Mouse (Mus musculus) liver, postnatal 0 days (tissue): ENCODE measurements around the gene Mrap. TPM values are rescaled to one million over a fixed set of nuclear protein-coding genes. Genes with fewer than 3 reads are reported as not detected.

Experiments
- ATAC-seq: fragments of 200-750 bp; cut with Nextera tagmentation; 2 replicates; pipeline ENCODE4 v1.8.0; 2017; ENCODE audit warnings: mild to moderate bottlenecking, moderate library complexity
- DNase-seq: peaks from one replicate; pipeline ENCODE4 v3.0.0-alpha.2; 2016
- H3K27ac ChIP-seq: fragments of 300-500 bp; sonication (generic); 2 replicates; pipeline ENCODE4 v1.5.1; 2014; ENCODE audit warnings: antibody characterized with exemption, moderate library complexity, mild to moderate bottlenecking, low read depth
- H3K27me3 ChIP-seq: fragments of 300-500 bp; sonication (generic); 2 replicates; pipeline ENCODE4 v1.6.1; 2014; ENCODE audit warnings: low read length, control low read depth, mixed read lengths; ENCODE audit not compliant: insufficient read depth
- H3K36me3 ChIP-seq: fragments of 300-500 bp; sonication (generic); replicated peaks from 2 replicates; pipeline ENCODE4 v1.6.1; 2014; ENCODE audit warnings: mild to moderate bottlenecking, control low read depth, low read length, moderate library complexity, mixed read lengths; ENCODE audit not compliant: insufficient read depth
- H3K4me1 ChIP-seq: fragments of 300-500 bp; sonication (generic); 2 replicates; pipeline ENCODE4 v1.6.1; 2014; ENCODE audit warnings: antibody characterized with exemption, mild to moderate bottlenecking, control low read depth; ENCODE audit not compliant: insufficient read depth
- H3K4me2 ChIP-seq: fragments of 300-500 bp; sonication (generic); 2 replicates; pipeline ENCODE4 v1.6.1; 2014; ENCODE audit warnings: low read depth, mild to moderate bottlenecking, low read length, moderate library complexity, mixed read lengths
- H3K4me3 ChIP-seq: fragments of 300-500 bp; sonication (generic); 2 replicates; pipeline ENCODE4 v1.5.1; 2014; ENCODE audit warnings: low read depth, low read length
- H3K9ac ChIP-seq: fragments of 300-500 bp; sonication (generic); replicated peaks from 2 replicates; pipeline ENCODE4 v1.6.1; 2014; ENCODE audit warnings: mild to moderate bottlenecking, moderate library complexity
- H3K9me3 ChIP-seq: fragments of 300-500 bp; sonication (generic); 2 replicates; pipeline ENCODE4 v1.6.1; 2016; ENCODE audit warnings: mild to moderate bottlenecking, control low read depth, low read length, mixed read lengths
- CTCF ChIP-seq: sonication (generic); IDR thresholded peaks from 2 replicates; pipeline ENCODE4 v1.5.1; 2016; ENCODE audit warnings: antibody characterized with exemption, low read depth
- EP300 ChIP-seq: IDR thresholded peaks from 2 replicates; pipeline ENCODE4 v1.6.1; 2016; ENCODE audit warnings: antibody characterized with exemption, low read depth, mild to moderate bottlenecking
- WGBS: fragments of 180-500 bp; shearing (Covaris S2); extraction: QIAGEN DNeasy Blood & Tissue Kit; methylation state at CpG from one replicate; pipeline ENCODE4 v1.1.7; 2014; ENCODE audit not compliant: insufficient replicate concordance; 5-methylcytosine and 5-hydroxymethylcytosine counted together
- polyA plus RNA-seq: library from polyadenylated mRNA; unstranded; fragments of >200 nt; fragmentation: Nextera tagmentation; extraction: Ambion mirVana; gene quantifications from 2 replicates; pipeline ENCODE4 v1.2.1, GENCODE M21; 2015

The Mrap gene
- polyA plus RNA-seq, 1 experiment from 2014 or later: 45.3 TPM

DNA sequence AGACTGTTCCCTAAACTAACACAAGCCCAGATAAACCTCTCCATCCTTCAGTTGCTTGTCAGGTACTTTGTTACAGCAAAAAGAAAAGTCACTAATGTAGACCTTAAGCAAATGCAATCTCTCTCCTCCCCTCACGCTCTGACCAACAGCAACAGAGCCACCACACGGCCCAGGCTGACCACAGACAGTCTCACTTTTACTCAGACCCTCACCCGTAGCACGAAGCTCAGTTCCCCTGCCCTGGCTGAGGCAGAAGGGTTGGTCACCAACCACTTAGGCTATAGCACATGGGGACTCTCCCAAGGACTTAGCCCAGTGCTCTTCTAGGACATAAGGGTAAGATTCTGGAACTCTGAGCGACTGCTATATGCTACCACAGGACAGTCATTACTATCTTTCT, 60.8 kb downstream of the Mrap start:
- no peak overlapping the region for H3K27ac ChIP-seq
- DNase-seq (no peak), ATAC-seq (no peak)
- H3K9ac ChIP-seq: no peak overlapping the region
- H3K27me3 ChIP-seq: no peaks in the 10 kb centered on the region
- WGBS: 85% methylated on average over 5 of the region's 5 CpGs
- TF ChIP-seq EP300 (no peak), CTCF (no peak)
- H3K4me2 ChIP-seq: no peak overlapping the region
- H3K4me1 ChIP-seq: no peaks in the 10 kb centered on the region
- peaks cover 48% of the 10 kb centered on the region for H3K36me3 ChIP-seq
- H3K9me3 ChIP-seq: no peaks in the 10 kb centered on the region
- no peak overlapping the region for H3K4me3 ChIP-seq

Other genes starting within 250 kb of the Mrap start
- 25.7 and 26.1 TPM in 2 replicates for gene Mis18a, start 10.8 kb upstream of the Mrap start, polyA plus RNA-seq
- 1.3 and 1.6 TPM in 2 replicates for gene Urb1, start 72.2 kb downstream of the Mrap start, polyA plus RNA-seq
- gene Eva1c, start 88.5 kb downstream of the Mrap start, polyA plus RNA-seq: 0.67 and 1.1 TPM in 2 replicates
- gene Cfap298, start 196.9 kb downstream of the Mrap start, polyA plus RNA-seq: 16.1 and 16.8 TPM in 2 replicates